Mouse (Mus musculus) cerebellum, adult (tissue): Measurements from ENCODE around the gene Atmin.

Source experiments
- ATAC-seq: cut with Nextera tagmentation; 2 replicates; pipeline ENCODE4 v1.9.2; 2017; ENCODE audit warnings: mild to moderate bottlenecking, moderate library complexity, mixed read lengths; ENCODE audit not compliant: insufficient number of reproducible peaks, low FRiP score, low TSS enrichment

Atmin gene

GRCm38 (mm10) chr8:116947589-116947988 lies 4.4 kb downstream of the Atmin start:
- ATAC-seq: no peak

GRCm38 (mm10) chr8:116951369-116951768 lies 8.2 kb downstream of the Atmin start:
- ATAC-seq: no peak

DNA sequence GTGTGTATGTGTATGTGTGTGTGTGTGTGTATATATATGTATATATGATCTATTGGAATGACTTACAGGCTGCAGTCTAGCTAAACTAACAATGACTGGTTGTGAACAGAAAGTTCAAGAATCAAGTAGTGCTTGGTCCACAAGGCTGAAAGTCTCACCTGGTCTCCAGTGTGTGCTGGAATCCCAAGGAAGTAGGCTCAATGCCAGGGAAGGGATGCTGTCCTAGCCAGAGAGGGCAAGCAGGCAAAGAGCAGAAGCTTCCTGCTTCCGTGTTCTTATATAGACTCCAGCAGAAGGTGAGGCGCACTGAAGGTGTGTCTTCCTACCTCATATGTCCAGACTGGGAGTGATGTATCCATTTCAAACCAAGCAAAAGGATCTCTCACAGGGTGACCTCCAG lies 8.6 kb downstream of the Atmin start:
- ATAC-seq: no peak

- no peak for ATAC-seq
Measured at GRCm38 (mm10) chr8:116952428-116952827, 9.2 kb downstream of the Atmin start.

- ATAC-seq: no peak
Measured at GRCm38 (mm10) chr8:116954415-116954814, 11.2 kb downstream of the Atmin start.

- no peak for ATAC-seq
Measured at GRCm38 (mm10) chr8:116969531-116969930, 26.3 kb downstream of the Atmin start.

DNA sequence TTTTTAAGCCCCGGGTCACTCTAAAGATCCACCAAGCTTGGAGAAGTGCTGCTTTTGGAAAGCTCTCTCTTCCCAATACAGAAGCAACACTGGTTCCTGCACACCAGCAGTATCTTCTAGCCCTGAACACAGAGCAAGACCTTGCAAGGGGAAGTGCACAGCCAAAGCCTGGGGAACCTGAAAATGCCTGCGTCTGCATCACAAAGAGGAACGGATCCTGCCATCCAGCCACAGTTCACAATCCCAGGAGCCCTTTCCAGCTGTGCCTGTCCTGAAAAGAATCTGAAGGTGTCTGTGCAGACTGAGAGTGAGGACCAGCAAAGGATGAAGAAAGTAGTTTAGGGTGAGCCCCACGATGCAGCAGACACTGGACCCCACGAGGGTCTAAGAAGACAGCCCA lies 31.9 kb downstream of the Atmin start:
- no peak for ATAC-seq

DNA sequence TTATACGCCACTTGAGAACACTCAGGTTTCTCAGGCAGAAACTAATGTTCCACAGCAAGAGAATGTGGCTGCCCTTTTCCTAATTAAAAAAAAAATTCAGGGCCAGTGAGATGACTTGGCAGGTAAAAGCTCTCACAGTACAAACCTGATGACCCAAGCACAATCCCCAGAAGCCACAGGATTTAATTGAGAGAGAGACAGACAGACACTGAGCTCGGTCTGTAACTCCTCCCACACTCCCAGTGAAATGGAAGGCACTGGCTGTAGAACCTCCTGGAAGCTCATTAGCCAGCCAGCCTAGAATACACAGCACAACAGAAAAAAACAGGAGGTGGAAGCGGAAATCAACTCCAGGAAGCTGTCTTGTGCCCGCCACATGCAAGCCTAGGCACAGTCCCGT lies 32.4 kb downstream of the Atmin start:
- no peak for ATAC-seq

GRCm38 (mm10) chr8:116978052-116978451 lies 34.9 kb downstream of the Atmin start:
- ATAC-seq: no peak

DNA sequence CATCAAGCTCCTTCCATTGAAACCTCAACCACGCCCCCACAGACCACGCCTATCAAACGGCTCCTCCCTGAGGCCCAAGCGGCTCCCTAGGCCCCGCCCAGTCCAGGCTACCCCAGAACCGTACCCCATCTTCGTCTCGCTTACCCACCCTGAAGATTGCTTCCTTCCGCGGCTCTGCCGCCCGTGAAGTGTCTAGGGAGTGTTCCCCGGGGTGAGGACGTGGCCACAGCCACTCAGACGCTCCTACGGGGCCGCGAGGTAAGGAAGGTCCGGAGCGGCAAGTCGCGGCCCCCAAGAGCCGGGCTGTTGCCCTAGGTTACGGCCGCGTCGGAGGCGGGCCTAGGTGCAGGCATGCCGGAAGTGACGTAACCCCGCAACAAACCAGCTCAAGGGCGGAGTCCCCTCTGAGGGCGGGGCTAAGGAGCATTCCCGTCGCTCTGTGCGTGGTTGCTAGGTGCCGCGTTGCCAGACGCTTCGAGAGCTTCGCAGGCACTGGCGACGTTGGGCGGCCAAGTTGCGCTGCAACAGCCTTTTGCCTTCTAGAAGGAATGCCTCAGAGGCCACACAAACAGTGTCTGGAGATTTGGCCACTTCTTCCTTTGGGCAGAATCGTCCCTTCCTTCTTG lies 35.6 kb downstream of the Atmin start, which contains the start of gene 1700030J22Rik:
Gene 1700030J22Rik (minus strand): TSS at position 329 of the 626 bp plus-strand sequence.
- ATAC-seq: peak; percentile 94

DNA sequence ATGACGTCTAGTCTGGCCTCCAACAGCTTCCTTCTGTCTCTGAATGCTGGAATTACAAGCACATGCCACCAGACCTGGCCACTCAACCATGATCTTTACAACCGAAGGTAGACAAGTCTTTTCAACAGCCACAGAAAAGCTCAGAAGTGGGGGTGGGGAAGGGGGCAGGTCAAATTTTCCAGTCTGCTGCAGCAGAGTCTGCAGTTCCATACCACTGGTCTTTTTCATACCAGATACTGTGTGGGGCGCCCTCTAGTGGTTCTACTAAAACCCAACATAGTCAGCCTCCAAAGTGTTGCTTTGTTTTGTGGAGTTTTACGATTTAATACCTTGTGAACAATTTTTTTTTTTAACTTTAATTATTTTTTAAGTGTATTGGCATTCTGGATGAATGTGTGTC lies 36.9 kb downstream of the Atmin start:
- no peak for ATAC-seq

- no peak for ATAC-seq
Measured at GRCm38 (mm10) chr8:116989842-116990241, 46.6 kb downstream of the Atmin start.

GRCm38 (mm10) chr8:116991241-116991640 lies 48.0 kb downstream of the Atmin start:
- ATAC-seq: no peak

DNA sequence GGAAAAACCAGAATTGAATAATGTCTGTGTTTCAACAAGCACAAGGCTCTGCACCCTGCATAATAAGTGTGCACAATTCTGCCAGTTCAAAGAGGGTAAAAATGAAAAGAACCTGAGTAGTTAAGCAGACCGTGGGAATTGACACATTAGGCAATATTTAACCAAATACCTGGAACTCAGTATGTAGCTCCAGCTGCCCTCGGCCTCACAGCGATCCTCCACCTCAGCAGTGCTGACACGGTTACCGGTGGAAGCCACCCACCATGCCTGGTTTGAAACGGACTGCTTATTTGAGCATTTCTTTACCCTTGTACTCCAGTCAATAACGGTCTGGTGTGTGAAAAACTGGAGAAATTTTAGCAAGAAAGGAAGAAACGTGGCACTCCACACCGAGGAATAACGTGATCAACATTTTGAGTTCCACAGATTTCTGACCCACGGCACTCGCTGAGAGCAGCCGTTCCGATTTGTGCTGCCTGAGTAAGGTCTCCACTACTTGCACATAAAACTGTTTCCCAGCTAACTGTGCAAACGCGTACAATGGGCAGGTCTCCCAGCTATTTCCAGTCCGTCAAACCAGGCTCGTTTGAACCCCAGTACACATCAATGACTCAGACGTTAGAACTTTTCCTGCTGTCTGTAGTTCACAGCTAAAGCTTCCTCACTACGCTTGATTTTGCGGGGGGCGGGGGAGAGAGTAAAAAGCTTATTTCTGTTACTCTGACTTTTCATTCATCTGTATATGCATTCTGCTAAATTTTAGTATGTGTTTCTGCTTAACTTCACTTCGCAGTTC lies 49.2 kb downstream of the Atmin start:
- ATAC-seq: no peak

GRCm38 (mm10) chr8:116993095-116993867 lies 50.1 kb downstream of the Atmin start, which contains the start of gene Gcsh:
Gene Gcsh, minus strand, starts transcription at chr8:116993537.
- peak; percentile 99 for ATAC-seq

GRCm38 (mm10) chr8:116994016-116994716 lies 51.0 kb downstream of the Atmin start:
- no peak for ATAC-seq
